Mouse (Mus musculus) right cerebral cortex, postnatal 4 days (tissue): Measurements from ENCODE around the gene Ptprh.
A peak's percentile ranks its signal among the peaks of the same experiment; 100 is the strongest.

ENCODE experiments used
- DNase-seq: peaks from one replicate; pipeline ENCODE4 v3.0.0-alpha.2; 2022

The Ptprh gene

GRCm38 (mm10) chr7:4522292-4522691 lies 81.5 kb downstream of the Ptprh start:
- no peak for DNase-seq

- DNase-seq: no peak
These were observed 82.4 kb downstream of the Ptprh start for GRCm38 (mm10) chr7:4521231-4522003.

- no peak for DNase-seq
These were observed 85.4 kb downstream of the Ptprh start for GRCm38 (mm10) chr7:4518487-4518886.

DNA sequence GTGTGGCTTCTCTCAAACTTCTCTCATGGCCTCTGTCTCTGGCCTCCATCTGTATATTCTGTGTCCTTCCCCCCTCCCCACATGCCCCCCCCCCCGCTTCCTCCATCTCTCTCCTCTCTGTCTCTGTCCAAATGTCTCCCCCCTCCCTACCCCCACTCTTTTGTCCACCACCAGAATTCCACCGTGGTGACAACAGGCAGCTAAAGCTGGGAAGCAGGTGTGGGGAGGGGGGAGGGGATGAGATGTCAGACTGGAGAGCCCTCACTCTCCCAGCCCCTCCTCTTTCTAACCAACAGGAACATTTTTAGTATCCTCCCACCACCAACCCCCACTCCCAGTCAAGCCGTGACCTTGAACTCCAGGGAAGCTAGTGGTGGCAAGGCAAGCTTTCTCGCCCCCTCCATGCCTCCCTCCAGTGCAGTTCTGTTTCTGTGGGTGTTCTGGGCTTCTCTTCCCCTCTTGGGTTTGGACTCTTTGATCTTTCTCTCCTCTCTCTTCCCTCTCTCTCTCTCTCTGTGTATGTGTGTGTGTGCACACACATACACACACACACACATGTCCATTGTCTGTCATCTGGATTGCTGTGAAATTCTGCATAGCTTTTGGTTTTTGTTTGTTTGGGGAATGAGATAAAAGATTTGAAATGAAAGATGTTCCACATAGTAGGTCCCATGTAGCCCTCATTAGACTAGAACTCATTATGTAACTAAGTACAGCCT lies 87.3 kb downstream of the Ptprh start, which contains the start of gene Tnnt1:
Gene Tnnt1, minus strand, starts transcription at position 51 of the 719 bp plus-strand sequence.
- DNase-seq: no peak

GRCm38 (mm10) chr7:4515853-4516252 lies 88.0 kb downstream of the Ptprh start:
- DNase-seq: no peak

GRCm38 (mm10) chr7:4513829-4514712 lies 89.8 kb downstream of the Ptprh start:
- DNase-seq: no peak

- DNase-seq: no peak
These were observed 90.6 kb downstream of the Ptprh start for GRCm38 (mm10) chr7:4513236-4513635.

GRCm38 (mm10) chr7:4511489-4512224 lies 92.2 kb downstream of the Ptprh start:
- DNase-seq: no peak

GRCm38 (mm10) chr7:4509863-4510608 lies 93.8 kb downstream of the Ptprh start:
- DNase-seq: peak; percentile 47

GRCm38 (mm10) chr7:4508739-4509116 lies 95.1 kb downstream of the Ptprh start:
- no peak for DNase-seq

GRCm38 (mm10) chr7:4508062-4508738 lies 95.6 kb downstream of the Ptprh start:
- DNase-seq: no peak

- no peak for DNase-seq
These were observed 96.6 kb downstream of the Ptprh start for GRCm38 (mm10) chr7:4507220-4507619.

DNA sequence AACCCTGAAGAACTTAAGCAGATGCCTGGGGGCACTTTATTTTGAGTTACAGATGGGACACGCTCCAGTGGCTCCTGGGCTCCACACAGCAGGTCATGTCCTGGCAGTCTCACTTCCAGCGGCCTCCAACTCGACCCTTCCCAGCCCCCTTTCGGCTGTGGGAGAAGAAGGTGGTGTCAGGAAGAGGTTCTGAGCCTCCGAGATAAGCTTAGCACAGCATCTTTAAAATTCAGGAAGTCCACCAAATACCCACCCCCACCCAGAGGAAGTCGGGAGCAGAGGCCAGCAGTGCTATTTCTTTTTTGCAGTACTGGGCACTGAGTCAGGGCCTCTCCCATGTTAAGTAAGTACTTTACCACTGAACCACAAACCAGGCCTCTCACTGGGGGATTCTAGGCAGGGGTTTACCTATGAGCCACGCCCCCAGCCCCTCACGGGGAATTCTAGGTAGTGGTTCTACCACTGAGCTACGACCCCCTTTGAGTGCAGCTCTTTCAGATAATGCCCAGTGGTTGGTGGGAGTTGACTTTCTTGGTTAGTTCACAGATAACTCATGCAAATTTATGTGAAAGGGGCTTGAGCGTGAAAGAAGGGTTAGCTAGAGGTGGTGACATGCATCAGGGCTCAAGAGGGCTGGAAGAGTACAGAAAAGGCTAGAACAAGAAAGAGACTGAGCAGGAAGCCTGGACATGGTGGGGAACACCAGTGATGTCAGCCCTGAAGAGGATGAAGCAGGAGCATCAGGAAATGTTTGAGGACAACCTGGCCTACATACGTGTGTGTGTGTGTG lies 99.0 kb downstream of the Ptprh start:
- DNase-seq: no peak

GRCm38 (mm10) chr7:4503858-4504257 lies 100.0 kb downstream of the Ptprh start:
- DNase-seq: no peak

DNA sequence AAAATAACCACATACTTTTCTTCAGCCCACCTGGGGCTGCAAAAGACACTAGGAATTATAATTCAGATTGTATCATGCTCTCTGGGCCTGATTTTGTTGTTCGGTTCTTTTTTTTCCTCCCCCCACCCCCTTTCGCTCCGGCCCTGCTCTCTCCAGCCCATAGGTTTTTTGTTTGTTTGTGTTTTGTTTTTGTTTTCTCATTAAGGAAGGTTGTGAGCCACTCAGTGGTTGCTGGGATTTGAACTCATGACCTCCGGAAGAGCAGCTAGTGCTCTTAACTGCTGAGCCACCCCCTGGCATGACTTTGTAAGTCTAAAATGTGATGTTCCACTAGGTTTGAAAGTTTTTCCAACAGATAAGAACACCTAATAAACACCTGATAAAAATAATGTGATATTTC lies 100.7 kb downstream of the Ptprh start:
- no peak for DNase-seq

GRCm38 (mm10) chr7:4502421-4503090 lies 101.3 kb downstream of the Ptprh start:
- no peak for DNase-seq

DNA sequence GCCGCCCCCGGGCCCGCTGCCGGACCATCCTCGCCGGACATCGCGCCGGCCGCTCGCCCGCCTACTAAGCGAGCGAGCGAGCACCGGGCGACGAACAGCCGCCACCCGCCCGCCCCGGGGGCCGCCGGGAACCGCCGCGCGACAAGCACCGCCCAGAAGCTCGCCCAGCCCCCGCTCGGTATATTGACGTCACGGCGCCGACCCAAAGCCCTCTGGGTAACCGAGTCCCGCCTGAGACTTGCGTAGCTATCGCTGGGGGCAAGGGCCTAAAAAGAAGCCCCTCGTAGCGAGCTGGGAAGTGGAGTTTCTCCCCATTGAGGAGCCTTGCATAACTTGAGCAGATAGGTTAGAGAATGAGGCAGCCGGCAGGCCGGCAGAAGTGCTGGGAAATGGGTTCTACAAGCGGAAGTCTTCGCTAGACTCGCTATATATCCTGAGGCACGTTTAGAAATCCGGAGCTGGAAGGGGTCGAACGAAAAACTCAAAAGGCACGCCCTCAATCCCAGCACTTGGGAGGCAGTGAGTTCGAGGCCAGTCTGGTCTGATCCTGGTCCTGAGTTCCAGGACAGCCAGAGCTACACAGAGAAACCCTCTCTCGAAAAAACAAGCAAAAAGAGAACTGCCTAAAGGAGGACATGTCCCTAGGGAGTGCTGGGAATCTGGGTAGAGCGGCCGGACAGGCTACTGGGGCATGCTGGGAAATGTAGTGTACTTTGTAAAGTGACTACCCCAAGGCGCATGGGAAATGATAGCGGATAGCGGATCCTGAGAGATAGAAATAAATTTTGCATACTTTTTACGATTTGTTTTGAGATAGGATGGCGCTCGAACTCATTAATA lies 102.1 kb downstream of the Ptprh start, which contains the start of gene Ppp1r12c:
Gene Ppp1r12c, minus strand, starts transcription at position 123 of the 840 bp plus-strand sequence.
- peak; percentile 96 for DNase-seq

DNA sequence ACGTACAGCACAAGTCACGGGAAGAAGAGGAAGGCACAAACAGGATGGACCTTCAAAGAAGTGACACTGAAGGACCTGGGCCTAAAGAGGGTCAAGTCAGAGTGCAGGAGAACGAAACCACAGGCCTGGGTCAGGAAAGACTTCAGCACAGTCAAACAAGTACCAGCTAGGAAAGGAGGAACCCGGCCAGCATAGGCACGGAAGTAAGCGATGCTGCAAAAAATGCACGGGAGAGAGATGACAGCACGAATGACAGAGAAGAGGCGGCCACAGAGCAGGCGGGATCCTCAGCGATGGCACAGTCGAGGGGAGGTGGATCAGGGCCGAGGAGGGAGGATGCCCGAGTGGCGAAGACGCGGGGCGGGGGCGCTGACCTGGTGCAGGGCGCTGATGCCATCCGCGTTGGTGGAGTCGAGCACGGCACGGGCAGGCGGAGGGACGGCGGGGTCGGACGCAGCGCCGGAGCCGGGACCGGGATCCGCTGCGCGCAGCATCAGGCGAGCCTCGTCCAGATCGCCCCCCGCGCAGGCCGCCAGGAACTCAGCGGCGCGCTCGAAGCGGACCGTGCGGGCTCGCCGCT lies 102.9 kb downstream of the Ptprh start:
- peak; percentile 61 for DNase-seq
